Mouse (Mus musculus) heart, embryonic 15.5 days (tissue): ENCODE results near the gene Slc10a7. TPM values are rescaled to one million over a fixed set of nuclear protein-coding genes. Genes with fewer than 3 reads are reported as not detected.

Source experiments
- ATAC-seq: fragments of 200-750 bp; cut with Nextera tagmentation; replicated peaks from 2 replicates; pipeline ENCODE4 v1.8.0; 2017; ENCODE audit warnings: low read depth, moderate TSS enrichment; ENCODE audit not compliant: insufficient number of reproducible peaks, insufficient read depth, low FRiP score
- H3K27ac ChIP-seq: fragments of 300-500 bp; sonication (generic); 2 replicates; pipeline ENCODE4 v1.5.1; 2015; ENCODE audit warnings: mild to moderate bottlenecking, inconsistent platforms
- H3K27me3 ChIP-seq: fragments of 300-500 bp; sonication (generic); 2 replicates; pipeline ENCODE4 v1.6.1; 2015; ENCODE audit warnings: inconsistent platforms
- H3K36me3 ChIP-seq: fragments of 300-500 bp; sonication (generic); 2 replicates; pipeline ENCODE4 v1.6.1; 2015; ENCODE audit warnings: mild to moderate bottlenecking, inconsistent platforms
- H3K4me1 ChIP-seq: fragments of 300-500 bp; sonication (generic); replicated peaks from 2 replicates; pipeline ENCODE4 v1.6.1; 2015; ENCODE audit warnings: inconsistent platforms
- H3K4me2 ChIP-seq: fragments of 300-500 bp; sonication (generic); 2 replicates; pipeline ENCODE4 v1.6.1; 2015; ENCODE audit warnings: inconsistent platforms, mild to moderate bottlenecking, moderate library complexity
- H3K4me3 ChIP-seq: fragments of 300-500 bp; sonication (generic); 2 replicates; pipeline ENCODE4 v1.5.1; 2015; ENCODE audit warnings: mild to moderate bottlenecking, inconsistent platforms
- H3K9ac ChIP-seq: fragments of 300-500 bp; sonication (generic); 2 replicates; pipeline ENCODE4 v1.6.1; 2015; ENCODE audit warnings: mild to moderate bottlenecking, inconsistent platforms
- H3K9me3 ChIP-seq: fragments of 300-500 bp; sonication (generic); replicated peaks from 2 replicates; pipeline ENCODE4 v1.6.1; 2016; ENCODE audit warnings: inconsistent platforms
- WGBS: fragments of 180-500 bp; shearing (Covaris S2); methylation state at CpG from one replicate; pipeline ENCODE4 v1.1.7; 2015; ENCODE audit warnings: mixed read lengths; 5-methylcytosine and 5-hydroxymethylcytosine counted together
- polyA plus RNA-seq: library from polyadenylated mRNA; unstranded; fragments of >200 nt; fragmentation: Nextera tagmentation; extraction: Ambion mirVana; gene quantifications from 2 replicates; pipeline ENCODE4 v1.2.1, GENCODE M21; 2015

Gene Slc10a7
- polyA plus RNA-seq, 1 experiment from 2014 or later, result 10.5 TPM

GRCm38 (mm10) chr8:78648918-78649317 is 139.8 kb downstream of the Slc10a7 start:
- Histone ChIP-seq H3K27me3 (no peaks in the 10 kb centered on the region), H3K27ac (no peak overlapping the region), H3K36me3 (no peaks in the 10 kb centered on the region), H3K4me3 (no peak overlapping the region), H3K9me3 (no peaks in the 10 kb centered on the region), H3K9ac (no peak overlapping the region), H3K4me2 (no peak overlapping the region), H3K4me1 (peaks cover 12% of the 10 kb centered on the region)
- WGBS, result 36% methylated on average over 7 of the region's 7 CpGs
- no peak for ATAC-seq

- Histone ChIP-seq H3K4me2 (no peak overlapping the region), H3K9ac (no peak overlapping the region), H3K36me3 (no peaks in the 10 kb centered on the region), H3K4me3 (no peak overlapping the region), H3K27ac (no peak overlapping the region), H3K4me1 (peaks cover 10% of the 10 kb centered on the region), H3K27me3 (no peaks in the 10 kb centered on the region), H3K9me3 (no peaks in the 10 kb centered on the region)
- 80% methylated on average over 3 of the region's 3 CpGs for WGBS
- no peak for ATAC-seq
These were observed 142.5 kb downstream of the Slc10a7 start for GRCm38 (mm10) chr8:78651670-78652069.

- Histone ChIP-seq H3K27me3 (no peaks in the 10 kb centered on the region), H3K4me3 (no peak overlapping the region), H3K27ac (no peak overlapping the region), H3K9me3 (no peaks in the 10 kb centered on the region), H3K36me3 (no peaks in the 10 kb centered on the region), H3K4me1 (no peaks in the 10 kb centered on the region), H3K9ac (no peak overlapping the region), H3K4me2 (no peak overlapping the region)
- 48% methylated on average over 1 of the region's 1 CpGs for WGBS
- no peak for ATAC-seq
These were observed 146.4 kb downstream of the Slc10a7 start for GRCm38 (mm10) chr8:78655351-78656045.

GRCm38 (mm10) chr8:78656700-78657370 is 147.7 kb downstream of the Slc10a7 start:
- H3K9me3 ChIP-seq, result no peaks in the 10 kb centered on the region
- no peaks in the 10 kb centered on the region for H3K36me3 ChIP-seq
- WGBS, result 65% methylated on average over 10 of the region's 10 CpGs
- H3K4me3 ChIP-seq, result no peak overlapping the region
- H3K27me3 ChIP-seq, result no peaks in the 10 kb centered on the region
- H3K9ac ChIP-seq, result no peak overlapping the region
- no peak overlapping the region for H3K27ac ChIP-seq
- ATAC-seq, result no peak
- H3K4me1 ChIP-seq, result no peaks in the 10 kb centered on the region
- H3K4me2 ChIP-seq, result no peak overlapping the region

- Histone ChIP-seq H3K36me3 (no peaks in the 10 kb centered on the region), H3K4me1 (no peaks in the 10 kb centered on the region), H3K4me3 (no peak overlapping the region), H3K4me2 (no peak overlapping the region), H3K9ac (no peak overlapping the region), H3K27me3 (no peaks in the 10 kb centered on the region), H3K27ac (no peak overlapping the region), H3K9me3 (no peaks in the 10 kb centered on the region)
- no peak for ATAC-seq
- 84% methylated on average over 5 of the region's 5 CpGs for WGBS
These were observed 149.0 kb downstream of the Slc10a7 start for GRCm38 (mm10) chr8:78658172-78658571.

- Histone ChIP-seq H3K9me3 (no peaks in the 10 kb centered on the region), H3K9ac (no peak overlapping the region), H3K27ac (no peak overlapping the region), H3K4me3 (no peak overlapping the region), H3K27me3 (no peaks in the 10 kb centered on the region), H3K36me3 (no peaks in the 10 kb centered on the region), H3K4me2 (no peak overlapping the region), H3K4me1 (no peaks in the 10 kb centered on the region; the same call in 1 of the 2 replicates)
- 86% methylated on average over 3 of the region's 3 CpGs for WGBS
- ATAC-seq, result no peak
These were observed 150.6 kb downstream of the Slc10a7 start for GRCm38 (mm10) chr8:78659617-78660187.

GRCm38 (mm10) chr8:78664306-78664940 is 155.3 kb downstream of the Slc10a7 start:
- Histone ChIP-seq H3K36me3 (no peaks in the 10 kb centered on the region), H3K4me3 (no peak overlapping the region), H3K9me3 (no peaks in the 10 kb centered on the region), H3K9ac (no peak overlapping the region), H3K4me2 (no peak overlapping the region), H3K27me3 (no peaks in the 10 kb centered on the region), H3K4me1 (no peaks in the 10 kb centered on the region; the same call in 1 of the 2 replicates), H3K27ac (no peak overlapping the region)
- ATAC-seq, result no peak
- WGBS, result 80% methylated on average over 12 of the region's 12 CpGs

GRCm38 (mm10) chr8:78667399-78667798 is 158.3 kb downstream of the Slc10a7 start:
- no peak overlapping the region for H3K4me2 ChIP-seq
- ATAC-seq, result no peak
- H3K9ac ChIP-seq, result no peak overlapping the region
- H3K36me3 ChIP-seq, result no peaks in the 10 kb centered on the region
- 78% methylated on average over 5 of the region's 5 CpGs for WGBS
- no peak overlapping the region for H3K27ac ChIP-seq
- no peaks in the 10 kb centered on the region for H3K27me3 ChIP-seq
- H3K4me3 ChIP-seq, result no peak overlapping the region
- no peaks in the 10 kb centered on the region for H3K9me3 ChIP-seq
- no peaks in the 10 kb centered on the region; the same call in 1 of the 2 replicates for H3K4me1 ChIP-seq

GRCm38 (mm10) chr8:78668206-78668605 is 159.1 kb downstream of the Slc10a7 start:
- Histone ChIP-seq H3K36me3 (no peaks in the 10 kb centered on the region), H3K9ac (no peak overlapping the region), H3K4me3 (no peak overlapping the region), H3K4me2 (no peak overlapping the region), H3K4me1 (no peaks in the 10 kb centered on the region; the same call in 1 of the 2 replicates), H3K27ac (no peak overlapping the region), H3K27me3 (no peaks in the 10 kb centered on the region), H3K9me3 (no peaks in the 10 kb centered on the region)
- ATAC-seq, result no peak
- 85% methylated on average over 5 of the region's 5 CpGs for WGBS

GRCm38 (mm10) chr8:78670241-78670640 is 161.1 kb downstream of the Slc10a7 start:
- H3K4me2 ChIP-seq, result no peak overlapping the region
- H3K4me3 ChIP-seq, result no peak overlapping the region
- WGBS, result 73% methylated on average over 7 of the region's 7 CpGs
- no peaks in the 10 kb centered on the region for H3K36me3 ChIP-seq
- H3K9me3 ChIP-seq, result no peaks in the 10 kb centered on the region
- H3K27ac ChIP-seq, result no peak overlapping the region
- no peak overlapping the region for H3K9ac ChIP-seq
- no peaks in the 10 kb centered on the region for H3K4me1 ChIP-seq
- ATAC-seq, result no peak
- no peaks in the 10 kb centered on the region for H3K27me3 ChIP-seq

- 68% methylated on average over 10 of the region's 10 CpGs for WGBS
- Histone ChIP-seq H3K4me1 (no peaks in the 10 kb centered on the region), H3K27ac (no peak overlapping the region), H3K27me3 (no peaks in the 10 kb centered on the region), H3K9ac (no peak overlapping the region), H3K36me3 (no peaks in the 10 kb centered on the region), H3K4me3 (no peak overlapping the region), H3K4me2 (no peak overlapping the region), H3K9me3 (no peaks in the 10 kb centered on the region)
- ATAC-seq, result no peak
These were observed 169.5 kb downstream of the Slc10a7 start for GRCm38 (mm10) chr8:78678541-78679219.
